Mouse (Mus musculus): ENCODE results near the gene Myo1d. TPM values are rescaled to one million over a fixed set of nuclear protein-coding genes. Genes with fewer than 3 reads are reported as not detected.

Myo1d gene
- polyA plus RNA-seq, 1 experiment from 2014 or later = 26.4 TPM

- peaks cover 11% of the 10 kb centered on the region for H3K4me1 ChIP-seq (ENCODE audit: insufficient read depth, low read depth, low read length)
- H3K4me3 ChIP-seq (ENCODE audit: low read depth, low read length) = no peak overlapping the region
- WGBS = 79% methylated on average over 14 of the region's 14 CpGs
- TF ChIP-seq CTCF (IDR thresholded peaks at IDR 0.05) (no peak), EP300 (IDR thresholded peaks at IDR 0.05) (no peak)
- ATAC-seq = no peak
- no peak overlapping the region for H3K27ac ChIP-seq (ENCODE audit: low read length)
- no peak overlapping the region for H3K4me2 ChIP-seq (replicated peaks; ENCODE audit: low read depth, low read length)
- H3K9me3 ChIP-seq (ENCODE audit: low read length) = no peaks in the 10 kb centered on the region
- DNase-seq (ENCODE audit: low spot score) = no peak
- peaks cover 3% of the 10 kb centered on the region; the same call in 1 of the 2 replicates for H3K36me3 ChIP-seq (ENCODE audit: insufficient read depth, low read length)
- H3K27me3 ChIP-seq (replicated peaks; ENCODE audit: insufficient read depth, low read length) = no peaks in the 10 kb centered on the region
- H3K9ac ChIP-seq (replicated peaks; ENCODE audit: low read depth) = no peak overlapping the region
Observed at GRCm38 (mm10) chr11:80478694-80479412, 301.0 kb downstream of the Myo1d start.

DNA sequence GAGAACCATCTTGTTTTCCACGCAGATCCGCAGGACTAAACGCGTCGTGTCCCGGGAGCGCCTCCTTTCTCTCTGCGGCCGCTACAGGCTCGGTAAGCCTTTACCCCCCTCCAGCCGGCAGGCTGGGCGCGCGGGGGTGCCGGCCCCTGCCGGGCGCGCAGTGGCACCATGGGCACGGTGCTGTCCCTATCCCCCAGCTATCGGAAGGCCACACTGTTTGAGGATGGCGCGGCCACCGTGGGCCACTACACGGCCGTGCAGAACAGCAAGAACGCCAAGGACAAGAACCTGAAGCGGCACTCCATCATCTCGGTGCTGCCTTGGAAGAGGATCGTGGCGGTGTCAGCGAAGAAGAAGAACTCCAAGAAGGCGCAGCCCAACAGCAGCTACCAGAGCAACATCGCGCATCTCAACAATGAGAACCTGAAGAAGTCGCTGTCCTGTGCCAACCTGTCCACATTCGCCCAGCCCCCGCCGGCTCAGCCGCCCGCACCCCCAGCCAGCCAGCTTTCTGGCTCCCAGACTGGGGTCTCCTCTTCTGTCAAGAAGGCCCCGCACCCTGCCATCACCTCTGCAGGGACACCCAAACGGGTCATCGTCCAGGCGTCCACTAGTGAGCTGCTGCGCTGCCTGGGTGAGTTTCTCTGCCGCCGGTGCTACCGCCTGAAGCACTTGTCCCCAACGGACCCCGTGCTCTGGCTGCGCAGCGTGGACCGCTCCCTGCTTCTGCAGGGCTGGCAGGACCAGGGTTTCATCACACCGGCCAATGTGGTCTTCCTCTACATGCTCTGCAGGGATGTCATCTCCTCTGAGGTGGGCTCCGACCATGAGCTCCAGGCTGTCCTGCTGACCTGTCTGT is 302.3 kb downstream of the Myo1d start:
- H3K4me3 ChIP-seq (ENCODE audit: low read depth, low read length) = peak overlapping the region; percentile 59
- peak overlapping the region; percentile 35; the same call in 1 of the 2 replicates for H3K9ac ChIP-seq (replicated peaks; ENCODE audit: low read depth)
- peak overlapping the region; percentile 3; the same call in 1 of the 2 replicates for H3K27ac ChIP-seq (ENCODE audit: low read length)
- no peaks in the 10 kb centered on the region for H3K9me3 ChIP-seq (ENCODE audit: low read length)
- TF ChIP-seq CTCF (IDR thresholded peaks at IDR 0.05) (no peak), EP300 (IDR thresholded peaks at IDR 0.05) (no peak)
- peaks cover 7% of the 10 kb centered on the region; the same call in 1 of the 2 replicates for H3K36me3 ChIP-seq (ENCODE audit: insufficient read depth, low read length)
- no peak for DNase-seq (ENCODE audit: low spot score)
- WGBS = 16% methylated on average over 49 of the region's 55 CpGs
- no peaks in the 10 kb centered on the region for H3K27me3 ChIP-seq (replicated peaks; ENCODE audit: insufficient read depth, low read length)
- ATAC-seq = peak; percentile 1; the same call in 1 of the 2 replicates
- H3K4me1 ChIP-seq (ENCODE audit: insufficient read depth, low read depth, low read length) = peaks cover 11% of the 10 kb centered on the region
- peak overlapping the region; percentile 97 for H3K4me2 ChIP-seq (replicated peaks; ENCODE audit: low read depth, low read length)

- no peaks in the 10 kb centered on the region for H3K27me3 ChIP-seq (replicated peaks; ENCODE audit: insufficient read depth, low read length)
- no peaks in the 10 kb centered on the region for H3K9me3 ChIP-seq (ENCODE audit: low read length)
- peak within 1 kb of the TSS; percentile 3; the same call in 1 of the 2 replicates for H3K27ac ChIP-seq (ENCODE audit: low read length)
- ATAC-seq = peak; percentile 93
- peaks cover 7% of the 10 kb centered on the region; the same call in 1 of the 2 replicates for H3K36me3 ChIP-seq (ENCODE audit: insufficient read depth, low read length)
- H3K4me1 ChIP-seq (ENCODE audit: insufficient read depth, low read depth, low read length) = peaks cover 11% of the 10 kb centered on the region
- peak; percentile 61 for TF ChIP-seq CTCF (IDR thresholded peaks at IDR 0.05)
- TF ChIP-seq EP300 (IDR thresholded peaks at IDR 0.05) = no peak
- H3K4me2 ChIP-seq (replicated peaks; ENCODE audit: low read depth, low read length) = peak within 1 kb of the TSS; percentile 97
- peak; percentile 89 for DNase-seq (ENCODE audit: low spot score)
- WGBS = 4% methylated on average over 61 of the region's 116 CpGs
- peak within 1 kb of the TSS; percentile 59 for H3K4me3 ChIP-seq (ENCODE audit: low read depth, low read length)
- H3K9ac ChIP-seq (replicated peaks; ENCODE audit: low read depth) = peak within 1 kb of the TSS; percentile 35; the same call in 1 of the 2 replicates
Observed at GRCm38 (mm10) chr11:80476222-80477189, 303.3 kb downstream of the Myo1d start, which contains the start of gene Cdk5r1. Cdk5r1 (plus strand) TSS chr11:80477023.

DNA sequence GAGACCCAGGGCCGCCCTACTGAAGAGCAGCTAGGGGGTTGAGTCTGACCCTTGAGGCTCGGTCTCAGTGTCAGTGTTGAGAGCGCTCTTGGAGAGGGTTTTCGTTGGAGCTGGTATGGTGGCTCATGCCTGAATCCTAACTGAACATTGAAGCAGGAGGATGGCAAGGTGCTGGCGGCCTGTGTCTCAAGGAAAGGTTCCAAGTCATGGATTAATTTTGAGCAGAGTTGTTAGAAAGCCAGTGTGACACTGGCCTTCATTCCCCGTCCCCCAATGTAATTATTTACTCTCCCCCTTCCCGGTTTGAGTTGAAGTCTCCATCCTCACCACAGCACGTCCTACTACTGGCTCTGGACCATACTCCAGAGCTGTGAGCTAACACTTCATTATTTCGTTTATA is 304.3 kb downstream of the Myo1d start:
- no peak overlapping the region for H3K4me2 ChIP-seq (replicated peaks; ENCODE audit: low read depth, low read length)
- H3K4me1 ChIP-seq (ENCODE audit: insufficient read depth, low read depth, low read length) = peaks cover 11% of the 10 kb centered on the region
- TF ChIP-seq EP300 (IDR thresholded peaks at IDR 0.05) = no peak
- no peak for TF ChIP-seq CTCF (IDR thresholded peaks at IDR 0.05)
- ATAC-seq (no peak), DNase-seq (ENCODE audit: low spot score) (no peak)
- H3K9me3 ChIP-seq (ENCODE audit: low read length) = no peaks in the 10 kb centered on the region
- H3K27ac ChIP-seq (ENCODE audit: low read length) = no peak overlapping the region
- peaks cover 7% of the 10 kb centered on the region for H3K36me3 ChIP-seq (ENCODE audit: insufficient read depth, low read length)
- H3K9ac ChIP-seq (replicated peaks; ENCODE audit: low read depth) = no peak overlapping the region
- H3K4me3 ChIP-seq (ENCODE audit: low read depth, low read length) = no peak overlapping the region
- WGBS = 71% methylated on average over 9 of the region's 9 CpGs
- no peaks in the 10 kb centered on the region for H3K27me3 ChIP-seq (replicated peaks; ENCODE audit: insufficient read depth, low read length)

- no peak overlapping the region for H3K9ac ChIP-seq (replicated peaks; ENCODE audit: low read depth)
- 78% methylated on average over 11 of the region's 11 CpGs for WGBS
- TF ChIP-seq CTCF (IDR thresholded peaks at IDR 0.05) (no peak), EP300 (IDR thresholded peaks at IDR 0.05) (no peak)
- ATAC-seq (no peak), DNase-seq (ENCODE audit: low spot score) (peak; percentile 49)
- no peak overlapping the region for H3K4me3 ChIP-seq (ENCODE audit: low read depth, low read length)
- no peak overlapping the region for H3K4me2 ChIP-seq (replicated peaks; ENCODE audit: low read depth, low read length)
- no peak overlapping the region for H3K27ac ChIP-seq (ENCODE audit: low read length)
- no peaks in the 10 kb centered on the region for H3K27me3 ChIP-seq (replicated peaks; ENCODE audit: insufficient read depth, low read length)
- H3K4me1 ChIP-seq (ENCODE audit: insufficient read depth, low read depth, low read length) = peaks cover 11% of the 10 kb centered on the region
- no peaks in the 10 kb centered on the region for H3K9me3 ChIP-seq (ENCODE audit: low read length)
- H3K36me3 ChIP-seq (ENCODE audit: insufficient read depth, low read length) = peaks cover 12% of the 10 kb centered on the region
Observed at GRCm38 (mm10) chr11:80474846-80475245, 305.0 kb downstream of the Myo1d start.
